Mouse (Mus musculus) CH12.LX (cell line): ENCODE data around the gene Padi1.

ENCODE experiments used
- CHD2 ChIP-seq: IDR thresholded peaks from 2 replicates; pipeline ENCODE4 v1.6.1; 2011; ENCODE audit warnings: low read length, improper control_type of control experiment
- CTCF ChIP-seq, 2 experiments: IDR thresholded peaks in 1 of 2; conservative IDR thresholded peaks in 1 of 2; 2 replicates each; pipeline ENCODE4 v1.5.1; 2011 to 2012; ENCODE audit warnings: low read depth in 2 of 2, low read length in 2 of 2, improper control_type of control experiment in 1 of 2, inconsistent platforms in 1 of 2, mild to moderate bottlenecking in 1 of 2, moderate library complexity in 1 of 2
- E2F4 ChIP-seq: IDR thresholded peaks from 2 replicates; pipeline ENCODE4 v1.6.1; 2011; ENCODE audit warnings: low read depth, low read length, improper control_type of control experiment; ENCODE audit not compliant: insufficient replicate concordance
- ELF1 ChIP-seq: IDR thresholded peaks from 2 replicates; pipeline ENCODE4 v1.6.1; 2014; ENCODE audit warnings: low read depth, mild to moderate bottlenecking, inconsistent platforms, low read length, improper control_type of control experiment
- EP300 ChIP-seq: IDR thresholded peaks from 2 replicates; pipeline ENCODE4 v1.6.1; 2011; ENCODE audit warnings: low read length, improper control_type of control experiment
- KAT2A ChIP-seq: IDR thresholded peaks from 2 replicates; pipeline ENCODE4 v1.6.1; 2012; ENCODE audit warnings: low read length, improper control_type of control experiment, inconsistent platforms; ENCODE audit not compliant: insufficient replicate concordance
- MAFK ChIP-seq: IDR thresholded peaks from 2 replicates; pipeline ENCODE4 v1.6.1; 2011; ENCODE audit warnings: low read length, improper control_type of control experiment; ENCODE audit not compliant: insufficient replicate concordance
- MAX ChIP-seq: IDR thresholded peaks from 2 replicates; pipeline ENCODE4 v1.6.1; 2011; ENCODE audit warnings: low read length, improper control_type of control experiment
- NRF1 ChIP-seq: IDR thresholded peaks from 2 replicates; pipeline ENCODE4 v1.6.1; 2014; ENCODE audit warnings: low read depth, mild to moderate bottlenecking, inconsistent platforms, low read length, improper control_type of control experiment, moderate library complexity
- POLR2A ChIP-seq: IDR thresholded peaks from 2 replicates; pipeline ENCODE4 v1.6.1; 2011; ENCODE audit warnings: low read depth, mild to moderate bottlenecking, improper control_type of control experiment, low read length
- RAD21 ChIP-seq: IDR thresholded peaks from 2 replicates; pipeline ENCODE4 v1.6.1; 2011; ENCODE audit warnings: low read depth, mild to moderate bottlenecking, low read length, improper control_type of control experiment, moderate library complexity
- USF1 ChIP-seq: IDR thresholded peaks from 2 replicates; pipeline ENCODE4 v1.6.1; 2014; ENCODE audit warnings: low read depth, mild to moderate bottlenecking, inconsistent platforms, low read length, improper control_type of control experiment
- ZC3H11A ChIP-seq: IDR thresholded peaks from 2 replicates; pipeline ENCODE4 v1.6.1; 2012; ENCODE audit warnings: low read depth, mild to moderate bottlenecking, inconsistent platforms, low read length, improper control_type of control experiment

GRCm38 (mm10) chr4:140857041-140857440, 11.5 kb upstream of the Padi1 start:
- no peak for TF ChIP-seq POLR2A
- TF ChIP-seq EP300: no peak
- TF ChIP-seq RAD21: no peak
- TF ChIP-seq CTCF (conservative IDR thresholded peaks at IDR 0.05 in 1 of 2, IDR thresholded peaks at IDR 0.05 in 1 of 2; ENCODE audit: low read depth in 2 of 2, low read length in 2 of 2): no peak
- TF ChIP-seq KAT2A: no peak
- no peak for TF ChIP-seq E2F4
- TF ChIP-seq MAX: no peak
- TF ChIP-seq MAFK: no peak
- no peak for TF ChIP-seq ELF1
- no peak for TF ChIP-seq USF1
- no peak for TF ChIP-seq NRF1
- TF ChIP-seq CHD2: no peak
- TF ChIP-seq ZC3H11A: no peak
